Mouse (Mus musculus): ENCODE results near the gene Vangl2. TPM values are rescaled to one million over a fixed set of nuclear protein-coding genes. Genes with fewer than 3 reads are reported as not detected.
A peak's percentile ranks its signal among the peaks of the same experiment; 100 is the strongest.

The Vangl2 gene
- polyA plus RNA-seq, 1 experiment from 2014 or later, result 0.78 TPM

- no peak within 1 kb of the TSS for H3K4me3 ChIP-seq (ENCODE audit: low read depth, low read length)
- 45% methylated on average over 2 of the region's 2 CpGs for WGBS (ENCODE audit: insufficient replicate concordance)
- no peak for TF ChIP-seq CTCF (IDR thresholded peaks at IDR 0.05; ENCODE audit: low read depth)
- no peak for DNase-seq
- no peaks in the 10 kb centered on the region for H3K9me3 ChIP-seq (ENCODE audit: low read length)
- peaks cover 3% of the 10 kb centered on the region; the same call in 1 of the 2 replicates for H3K4me1 ChIP-seq (ENCODE audit: insufficient read depth)
- no peak within 1 kb of the TSS for H3K27ac ChIP-seq (ENCODE audit: low read depth)
- H3K9ac ChIP-seq (replicated peaks), result no peak within 1 kb of the TSS
- H3K4me2 ChIP-seq (ENCODE audit: low read depth, low read length), result no peak within 1 kb of the TSS
- ATAC-seq, result no peak
- H3K36me3 ChIP-seq (replicated peaks; ENCODE audit: insufficient read depth, low read length), result no peaks in the 10 kb centered on the region
- H3K27me3 ChIP-seq (ENCODE audit: insufficient read depth, low read length), result peaks cover 39% of the 10 kb centered on the region
Measured at GRCm38 (mm10) chr1:172057491-172057921, 29.3 kb upstream of the Vangl2 start, which contains the start of gene Nhlh1. Gene Nhlh1 (minus strand): TSS chr1:172057573.

DNA sequence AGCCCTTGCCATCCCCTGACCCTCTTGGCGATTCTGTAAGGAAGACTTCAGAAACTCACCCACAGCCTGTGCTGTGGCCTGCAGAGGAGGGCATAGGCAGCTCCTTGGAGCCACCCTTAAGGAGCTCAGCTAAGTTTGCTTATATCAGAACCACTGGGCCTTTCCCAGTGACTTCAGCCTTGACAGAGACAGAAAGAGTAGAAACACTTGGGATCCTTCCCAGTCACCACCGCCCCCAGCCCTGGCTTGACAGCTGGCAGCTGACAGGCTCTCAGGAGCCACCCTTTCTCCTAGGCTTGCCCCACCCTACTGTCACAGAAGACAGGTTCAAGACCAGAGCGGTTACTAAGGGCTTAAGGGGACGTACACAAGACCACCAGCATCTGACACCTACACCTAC, 28.0 kb upstream of the Vangl2 start:
- DNase-seq, result no peak
- ATAC-seq, result no peak
- Histone ChIP-seq H3K4me1 (ENCODE audit: insufficient read depth) (peaks cover 3% of the 10 kb centered on the region; the same call in 1 of the 2 replicates), H3K9ac (replicated peaks) (no peak overlapping the region), H3K9me3 (ENCODE audit: low read length) (no peaks in the 10 kb centered on the region), H3K36me3 (replicated peaks; ENCODE audit: insufficient read depth, low read length) (no peaks in the 10 kb centered on the region), H3K4me2 (ENCODE audit: low read depth, low read length) (no peak overlapping the region), H3K27me3 (ENCODE audit: insufficient read depth, low read length) (peaks cover 50% of the 10 kb centered on the region), H3K4me3 (ENCODE audit: low read depth, low read length) (no peak overlapping the region), H3K27ac (ENCODE audit: low read depth) (no peak overlapping the region)
- WGBS (ENCODE audit: insufficient replicate concordance), result 71% methylated on average over 4 of the region's 4 CpGs
- no peak for TF ChIP-seq EP300 (IDR thresholded peaks at IDR 0.05; ENCODE audit: low read depth)
- no peak for TF ChIP-seq CTCF (IDR thresholded peaks at IDR 0.05; ENCODE audit: low read depth)

DNA sequence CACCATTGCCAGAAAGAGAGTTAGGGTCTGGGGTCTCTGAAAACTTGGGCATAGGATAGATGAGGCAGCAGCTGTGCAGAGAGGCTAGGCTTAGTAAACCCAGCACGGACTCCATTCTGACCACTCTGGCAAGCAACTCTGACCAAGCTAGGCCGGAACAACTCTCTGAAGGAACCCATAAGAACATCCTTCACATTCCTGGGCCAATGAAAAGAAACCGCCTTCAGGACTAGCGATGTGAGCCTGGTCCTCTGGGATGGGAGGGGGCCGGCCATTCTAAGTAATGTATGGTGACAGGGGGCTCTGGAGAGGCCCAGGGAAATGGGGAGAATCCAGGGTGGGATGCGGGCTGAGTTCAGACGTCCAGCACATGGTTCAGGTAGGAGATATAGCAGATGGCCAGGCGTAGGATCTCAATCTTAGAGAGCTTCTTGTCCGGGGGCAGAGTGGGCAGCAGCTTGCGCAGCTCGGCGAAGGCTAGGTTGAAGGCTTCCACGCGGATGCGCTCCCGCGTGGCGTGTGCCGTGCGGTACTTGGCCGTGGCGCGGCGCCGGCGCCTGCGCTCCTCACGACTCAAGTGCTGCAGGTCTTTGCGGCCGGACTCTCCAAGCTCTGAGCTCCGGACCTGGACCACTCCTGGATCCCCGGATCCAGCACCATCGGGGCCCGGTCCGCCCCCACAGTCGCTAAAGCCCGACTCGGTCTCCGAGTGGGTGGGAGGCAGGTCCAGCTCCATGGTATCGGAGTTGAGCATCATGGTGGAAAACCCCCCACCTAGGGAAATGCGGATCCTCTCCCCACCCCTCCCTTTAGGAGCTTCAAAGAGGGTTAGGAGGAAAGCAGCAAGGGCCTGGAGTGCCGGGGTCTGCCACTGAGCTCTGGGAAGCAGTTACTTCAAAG, 25.5 kb upstream of the Vangl2 start:
- ATAC-seq (no peak), DNase-seq (no peak)
- no peak for TF ChIP-seq CTCF (IDR thresholded peaks at IDR 0.05; ENCODE audit: low read depth)
- TF ChIP-seq EP300 (IDR thresholded peaks at IDR 0.05; ENCODE audit: low read depth), result no peak
- no peak overlapping the region for H3K27ac ChIP-seq (ENCODE audit: low read depth)
- peaks cover 54% of the 10 kb centered on the region for H3K27me3 ChIP-seq (ENCODE audit: insufficient read depth, low read length)
- H3K36me3 ChIP-seq (replicated peaks; ENCODE audit: insufficient read depth, low read length), result no peaks in the 10 kb centered on the region
- 6% methylated on average over 39 of the region's 42 CpGs for WGBS (ENCODE audit: insufficient replicate concordance)
- H3K4me1 ChIP-seq (ENCODE audit: insufficient read depth), result peaks cover 3% of the 10 kb centered on the region; the same call in 1 of the 2 replicates
- no peak overlapping the region for H3K9ac ChIP-seq (replicated peaks)
- H3K4me3 ChIP-seq (ENCODE audit: low read depth, low read length), result peak overlapping the region; percentile 5
- peak overlapping the region; percentile 33 for H3K4me2 ChIP-seq (ENCODE audit: low read depth, low read length)
- H3K9me3 ChIP-seq (ENCODE audit: low read length), result no peaks in the 10 kb centered on the region

GRCm38 (mm10) chr1:172052766-172053279, 24.6 kb upstream of the Vangl2 start:
- DNase-seq (no peak), ATAC-seq (no peak)
- TF ChIP-seq CTCF (IDR thresholded peaks at IDR 0.05; ENCODE audit: low read depth), result no peak
- no peak for TF ChIP-seq EP300 (IDR thresholded peaks at IDR 0.05; ENCODE audit: low read depth)
- Histone ChIP-seq H3K4me1 (ENCODE audit: insufficient read depth) (peaks cover 3% of the 10 kb centered on the region; the same call in 1 of the 2 replicates), H3K4me2 (ENCODE audit: low read depth, low read length) (no peak overlapping the region), H3K36me3 (replicated peaks; ENCODE audit: insufficient read depth, low read length) (no peaks in the 10 kb centered on the region), H3K27ac (ENCODE audit: low read depth) (no peak overlapping the region), H3K27me3 (ENCODE audit: insufficient read depth, low read length) (peaks cover 54% of the 10 kb centered on the region), H3K9ac (replicated peaks) (no peak overlapping the region), H3K9me3 (ENCODE audit: low read length) (no peaks in the 10 kb centered on the region), H3K4me3 (ENCODE audit: low read depth, low read length) (no peak overlapping the region)
- 15% methylated on average over 9 of the region's 10 CpGs for WGBS (ENCODE audit: insufficient replicate concordance)

- TF ChIP-seq EP300 (IDR thresholded peaks at IDR 0.05; ENCODE audit: low read depth) (no peak), CTCF (IDR thresholded peaks at IDR 0.05; ENCODE audit: low read depth) (no peak)
- H3K9me3 ChIP-seq (ENCODE audit: low read length), result no peaks in the 10 kb centered on the region
- H3K27me3 ChIP-seq (ENCODE audit: insufficient read depth, low read length), result peaks cover 32% of the 10 kb centered on the region
- ATAC-seq (no peak), DNase-seq (no peak)
- H3K4me3 ChIP-seq (ENCODE audit: low read depth, low read length), result no peak overlapping the region
- H3K36me3 ChIP-seq (replicated peaks; ENCODE audit: insufficient read depth, low read length), result no peaks in the 10 kb centered on the region
- WGBS (ENCODE audit: insufficient replicate concordance), result 48% methylated on average over 13 of the region's 13 CpGs
- no peak overlapping the region for H3K4me2 ChIP-seq (ENCODE audit: low read depth, low read length)
- H3K9ac ChIP-seq (replicated peaks), result no peak overlapping the region
- peaks cover 3% of the 10 kb centered on the region; the same call in 1 of the 2 replicates for H3K4me1 ChIP-seq (ENCODE audit: insufficient read depth)
- H3K27ac ChIP-seq (ENCODE audit: low read depth), result no peak overlapping the region
Measured at GRCm38 (mm10) chr1:172049131-172049782, 21.0 kb upstream of the Vangl2 start.

DNA sequence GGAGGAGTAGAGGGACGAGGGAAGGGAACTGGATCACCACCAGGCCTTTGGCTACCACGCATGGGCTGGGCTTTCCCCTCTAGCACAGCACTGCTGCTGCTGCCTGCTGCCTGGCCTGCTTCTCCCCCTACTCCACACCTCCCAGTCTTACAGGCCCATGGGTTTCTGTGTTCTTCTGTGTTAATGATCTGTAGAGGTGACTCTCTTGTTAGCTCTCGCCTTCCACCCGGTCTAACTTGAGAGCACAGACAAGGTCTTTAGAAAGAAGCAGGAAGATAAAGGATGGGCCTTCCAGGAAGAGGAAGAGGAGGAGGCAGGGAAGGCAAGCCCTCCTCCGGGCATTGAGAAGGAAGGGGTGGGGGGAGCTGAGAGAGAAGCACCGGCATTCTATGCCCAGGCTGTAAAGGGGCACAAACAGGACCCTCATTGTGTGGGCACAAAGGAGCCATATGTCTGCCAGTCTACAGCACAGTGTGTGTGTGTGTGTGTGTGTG, 20.0 kb upstream of the Vangl2 start:
- whole genome bisulfite sequencing (ENCODE audit: insufficient replicate concordance), result 27% methylated on average over 6 of the region's 6 CpGs
- Histone ChIP-seq H3K9ac (replicated peaks) (no peak overlapping the region), H3K4me2 (ENCODE audit: low read depth, low read length) (peak overlapping the region; percentile 26; the same call in 1 of the 2 replicates), H3K27ac (ENCODE audit: low read depth) (no peak overlapping the region), H3K27me3 (ENCODE audit: insufficient read depth, low read length) (peaks cover 22% of the 10 kb centered on the region), H3K4me1 (ENCODE audit: insufficient read depth) (no peaks in the 10 kb centered on the region), H3K4me3 (ENCODE audit: low read depth, low read length) (no peak overlapping the region), H3K36me3 (replicated peaks; ENCODE audit: insufficient read depth, low read length) (no peaks in the 10 kb centered on the region), H3K9me3 (ENCODE audit: low read length) (no peaks in the 10 kb centered on the region)
- TF ChIP-seq EP300 (IDR thresholded peaks at IDR 0.05; ENCODE audit: low read depth) (no peak), CTCF (IDR thresholded peaks at IDR 0.05; ENCODE audit: low read depth) (no peak)
- DNase-seq (no peak), ATAC-seq (no peak)
